ENCODE assay signal across 11 mouse cellular contexts in genomic region chr7:46103075-46103591, GRCm38 (mm10). TPM values are rescaled to one million over a fixed set of nuclear protein-coding genes. Genes with fewer than 3 reads are reported as not detected.
DNase-seq lines count a peak whose midpoint lies in the region; ATAC-seq and TF ChIP-seq lines count a peak whose summit lies in the region.
"Had no signal": no experiment of that assay in that cellular context is flagged by ENCODE, and none has a peak within 500 bp of the region (broad histone marks: within the 10 kb centered on the region; RNA-seq: fewer than 3 reads in every experiment).

No protein-coding gene starts in this region.

- no peak for DNase-seq in frontal cortex, postnatal 10 days (ENCODE audit: low spot score in 2 of 2)
- DNase-seq in cerebellum, postnatal 10 days, result peak; percentile 87 to 90
- peak; percentile 55 for DNase-seq in layer of hippocampus, adult 11-12 months (ENCODE audit: low spot score)
- no peak for DNase-seq in stomach, postnatal 0 days (ENCODE audit: low spot score)
- DNase-seq in kidney, postnatal 10 days, result no peak
- DNase-seq: liver, embryonic 13.5 days; thymus, postnatal 14 days had no signal

- no peaks in the 10 kb centered on the region for H3K36me3 ChIP-seq in neural tube, embryonic 14.5 days (ENCODE audit: control insufficient read depth, insufficient read depth, low read length)
- no peaks in the 10 kb centered on the region for H3K36me3 ChIP-seq in stomach, postnatal 0 days (ENCODE audit: control insufficient read depth, insufficient read depth, low read length)
- H3K36me3 ChIP-seq: liver, embryonic 13.5 days had no signal

- H3K4me2 ChIP-seq in neural tube, embryonic 14.5 days (ENCODE audit: low read depth, low read length), result no peak overlapping the region
- H3K4me2 ChIP-seq in stomach, postnatal 0 days (replicated peaks; ENCODE audit: low read depth), result no peak overlapping the region
- H3K4me2 ChIP-seq: liver, embryonic 13.5 days had no signal

- no peaks in the 10 kb centered on the region for H3K9me3 ChIP-seq in neural tube, embryonic 14.5 days (ENCODE audit: control insufficient read depth, low read length)
- no peaks in the 10 kb centered on the region for H3K9me3 ChIP-seq in stomach, postnatal 0 days (ENCODE audit: control insufficient read depth, low read length)
- H3K9me3 ChIP-seq: liver, embryonic 13.5 days had no signal

- no peaks in the 10 kb centered on the region for H3K27me3 ChIP-seq in neural tube, embryonic 14.5 days (ENCODE audit: control insufficient read depth, insufficient read depth, low read length)
- no peaks in the 10 kb centered on the region for H3K27me3 ChIP-seq in stomach, postnatal 0 days (ENCODE audit: control insufficient read depth, insufficient read depth, low read length)

- peak overlapping the region; percentile 52 for H3K27ac ChIP-seq in neural tube, embryonic 14.5 days (ENCODE audit: low read depth, low read length)
- H3K27ac ChIP-seq in stomach, postnatal 0 days (replicated peaks), result no peak overlapping the region
- H3K27ac ChIP-seq: liver, embryonic 13.5 days had no signal

- no peak overlapping the region for H3K9ac ChIP-seq in neural tube, embryonic 14.5 days (replicated peaks; ENCODE audit: low read depth, low read length)
- H3K9ac ChIP-seq in stomach, postnatal 0 days (ENCODE audit: low read length), result no peak overlapping the region
- H3K9ac ChIP-seq: liver, embryonic 13.5 days had no signal

- no peak for TF ChIP-seq EP300 in stomach, postnatal 0 days (optimal IDR thresholded peaks at IDR 0.05)

- ATAC-seq in frontal cortex, adult (ENCODE audit: low TSS enrichment), result peak; percentile 58
- ATAC-seq in neural tube, embryonic 14.5 days (ENCODE audit: low read depth), result 0 out of 2 replicates have a peak, but pooled peaks have one; percentile 12
- ATAC-seq in stomach, postnatal 0 days (ENCODE audit: low FRiP score, low TSS enrichment), result no peak
- no peak for ATAC-seq in megakaryocyte, adult 5-6 weeks (ENCODE audit: poor library complexity, severe bottlenecking)

- no peak for TF ChIP-seq CTCF in stomach, postnatal 0 days (IDR thresholded peaks at IDR 0.05; ENCODE audit: low read depth)

- no peak overlapping the region for H3K4me3 ChIP-seq in neural tube, embryonic 14.5 days (ENCODE audit: low read depth, low read length)
- H3K4me3 ChIP-seq in stomach, postnatal 0 days (ENCODE audit: low read depth, low read length), result no peak overlapping the region
- H3K4me3 ChIP-seq: liver, embryonic 13.5 days had no signal

- peaks cover 6% of the 10 kb centered on the region; the same call in 1 of the 2 replicates for H3K4me1 ChIP-seq in neural tube, embryonic 14.5 days (ENCODE audit: control insufficient read depth, insufficient read depth, low read length)
- H3K4me1 ChIP-seq in stomach, postnatal 0 days (replicated peaks; ENCODE audit: control insufficient read depth, insufficient read depth), result no peaks in the 10 kb centered on the region

- whole genome bisulfite sequencing in neural tube, embryonic 14.5 days, result 51% methylated on average over 8 of the region's 8 CpGs
- 80% methylated on average over 8 of the region's 8 CpGs for WGBS in stomach, postnatal 0 days

RNA-seq across cellular contexts. Expression of gene Kcnj11, which starts 2.6 kb away (rescaled TPM):
- 1.4 and 1.7 TPM in 2 replicates for polyA plus RNA-seq in neural tube, embryonic 14.5 days (2014; fragmentation: Nextera tagmentation; extraction: Ambion mirVana)
- polyA plus RNA-seq in stomach, postnatal 0 days (2015; fragmentation: Nextera tagmentation; extraction: Ambion mirVana), result 0.61 and 0.81 TPM in 2 replicates
- not detected in 2 replicates for total RNA-seq in megakaryocyte, adult 5-6 weeks (2015)
- total RNA-seq in megakaryocyte, adult 5-6 weeks (2017), result not detected in 2 replicates
- total RNA-seq: megakaryocyte-erythroid progenitor cell, adult 5-6 weeks had no signal
- polyA plus RNA-seq: liver, embryonic 13.5 days had no signal

Comparison
In these comparisons a context has a peak if more than half of its experiments do, and no peak if none do; other contexts are left out.
1. ATAC-seq: peak in frontal cortex, adult (single experiment) and neural tube, embryonic 14.5 days (single experiment); none in stomach, postnatal 0 days (single experiment) and megakaryocyte, adult 5-6 weeks (single experiment).
2. DNase-seq: peak in cerebellum, postnatal 10 days (2 of 2) and layer of hippocampus, adult 11-12 months (single experiment); none in frontal cortex, postnatal 10 days (0 of 2), stomach, postnatal 0 days (single experiment) and kidney, postnatal 10 days (single experiment).